Mouse (Mus musculus) spleen, postnatal 4 days (tissue): ENCODE data around the gene Utp14b.

Experiments used
- DNase-seq, 2 experiments: peaks; one replicate each; pipeline ENCODE4 v3.0.0; 2022; ENCODE audit warnings: low spot score in 2 of 2

The Utp14b gene

DNA sequence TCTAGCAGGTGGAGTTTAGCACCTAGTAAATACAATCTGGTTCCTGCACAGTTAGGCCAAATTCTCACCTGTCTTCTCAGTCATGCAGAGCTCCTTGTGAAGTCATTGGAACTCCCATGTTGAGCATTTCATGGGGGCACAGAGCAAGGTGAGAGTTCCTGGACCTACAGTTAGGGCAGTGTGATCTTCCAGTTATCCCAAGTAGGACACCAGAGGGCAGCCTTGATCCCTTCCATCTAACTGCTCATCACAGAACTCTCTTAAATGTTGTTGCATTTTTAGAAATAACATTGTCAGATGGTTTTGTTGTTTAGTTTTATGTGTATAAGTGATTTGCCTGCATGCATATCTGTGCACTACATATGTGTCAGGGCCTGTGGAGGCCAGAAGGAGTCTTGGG lies 29.0 kb downstream of the Utp14b start:
- no peak for DNase-seq

DNA sequence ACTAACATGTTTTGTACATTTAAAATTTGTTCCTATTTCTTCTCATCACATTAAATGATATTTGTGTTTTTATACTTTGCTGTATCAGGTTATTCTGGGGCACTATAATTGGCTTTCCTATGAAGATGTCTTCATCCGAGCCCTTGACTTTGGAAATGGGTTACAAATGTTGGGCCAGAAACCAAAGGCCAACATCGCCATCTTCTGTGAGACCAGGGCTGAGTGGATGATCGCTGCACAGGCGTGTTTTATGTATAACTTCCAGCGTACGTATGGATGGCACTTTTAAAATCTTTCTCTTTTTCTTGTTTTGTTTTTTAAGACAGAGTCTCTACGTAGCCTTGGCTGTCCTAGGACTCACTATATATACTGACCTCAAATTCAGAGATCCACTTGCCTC lies 30.3 kb downstream of the Utp14b start:
- no peak for DNase-seq

DNA sequence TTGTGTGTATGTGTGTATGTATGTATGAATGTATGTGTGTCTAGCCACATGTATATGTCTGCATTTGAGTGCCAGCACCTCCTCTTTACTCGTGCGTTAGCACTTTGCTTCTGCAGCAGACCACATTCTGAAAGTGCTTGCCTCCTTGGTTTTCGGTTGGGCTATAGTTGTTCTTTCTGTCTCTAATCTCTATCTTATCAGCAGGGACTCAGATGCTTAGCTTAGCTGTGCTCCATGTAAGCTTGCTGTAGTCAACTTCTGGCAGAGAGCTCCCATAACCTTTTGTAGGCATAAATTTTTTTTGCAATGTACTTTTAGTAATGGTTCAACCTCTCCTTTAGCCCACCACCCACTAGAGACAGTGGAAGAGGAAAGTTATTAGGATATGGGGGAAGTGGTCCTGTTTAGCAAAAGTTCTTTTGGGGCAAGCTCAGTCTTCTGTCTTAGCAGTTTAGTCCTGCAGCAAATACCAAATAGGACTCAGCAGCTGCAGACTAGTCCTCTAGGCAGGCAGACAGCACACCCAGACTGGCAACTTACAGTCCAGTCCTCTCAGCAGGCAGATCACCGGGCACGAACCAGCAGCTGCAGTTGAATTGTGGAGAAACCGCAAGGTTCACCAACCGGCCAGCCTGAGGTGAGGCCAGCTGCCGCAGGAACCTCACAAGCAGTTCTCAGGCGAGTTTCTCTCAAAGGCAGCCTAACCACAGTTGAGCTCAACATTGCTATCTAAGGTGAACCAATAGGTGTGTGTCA lies 36.8 kb downstream of the Utp14b start:
- no peak for DNase-seq

DNA sequence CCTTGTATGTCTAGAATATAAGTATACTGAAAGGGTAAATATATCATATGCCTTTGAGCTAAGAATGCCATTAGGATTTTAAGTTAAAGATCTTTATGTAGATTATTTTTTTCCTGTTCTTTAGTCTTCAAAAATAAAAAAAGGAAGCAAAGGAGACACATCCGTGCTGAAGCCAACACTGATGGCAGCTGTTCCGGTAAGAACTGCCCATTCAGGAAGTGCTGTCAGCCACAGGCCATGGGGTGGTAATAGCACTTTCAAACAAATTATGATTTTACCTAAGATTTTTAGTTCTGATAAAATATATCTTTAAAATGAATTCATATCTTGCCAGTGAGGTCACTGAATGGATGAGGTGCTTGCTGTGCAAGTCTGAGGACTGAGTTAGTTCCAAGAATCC lies 38.5 kb downstream of the Utp14b start:
- no peak for DNase-seq

DNA sequence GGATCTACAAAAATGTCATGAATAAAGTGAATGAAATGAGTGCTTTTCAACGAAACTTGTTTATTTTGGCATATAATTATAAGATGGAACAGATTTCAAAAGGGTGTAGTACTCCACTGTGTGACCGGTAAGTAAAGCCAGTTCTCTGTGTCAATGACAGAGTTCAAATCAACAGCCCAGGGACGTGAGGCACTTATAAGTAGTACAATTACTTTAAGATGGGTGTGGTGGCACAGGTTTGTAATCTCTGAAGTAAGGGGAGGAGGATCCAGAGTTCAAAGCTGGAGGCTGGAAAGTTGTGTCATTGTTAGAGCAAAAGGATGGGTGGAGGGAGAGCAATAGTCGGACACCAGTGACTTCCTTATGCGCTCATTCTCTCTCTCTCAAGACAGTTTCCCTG lies 39.1 kb downstream of the Utp14b start:
- no peak for DNase-seq

DNA sequence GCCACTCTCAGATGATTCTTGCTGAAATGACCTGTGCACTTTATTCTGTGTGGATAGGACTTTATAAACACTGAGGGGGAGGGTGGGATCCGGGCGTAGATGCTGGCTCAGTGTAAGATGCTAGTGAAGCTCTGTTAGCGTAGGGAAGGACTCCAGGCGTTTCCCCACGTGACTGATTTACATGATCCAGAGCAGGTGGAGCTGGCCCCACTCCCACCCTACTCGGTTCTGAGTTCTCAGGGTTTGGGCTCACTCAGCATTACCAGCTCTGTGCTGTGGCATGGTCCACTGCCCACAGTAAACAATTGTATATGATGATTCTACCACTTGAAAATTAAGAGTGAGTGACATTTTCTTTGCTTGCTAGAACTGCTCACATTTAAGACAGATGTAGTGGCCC lies 40.3 kb downstream of the Utp14b start:
- no peak for DNase-seq

DNA sequence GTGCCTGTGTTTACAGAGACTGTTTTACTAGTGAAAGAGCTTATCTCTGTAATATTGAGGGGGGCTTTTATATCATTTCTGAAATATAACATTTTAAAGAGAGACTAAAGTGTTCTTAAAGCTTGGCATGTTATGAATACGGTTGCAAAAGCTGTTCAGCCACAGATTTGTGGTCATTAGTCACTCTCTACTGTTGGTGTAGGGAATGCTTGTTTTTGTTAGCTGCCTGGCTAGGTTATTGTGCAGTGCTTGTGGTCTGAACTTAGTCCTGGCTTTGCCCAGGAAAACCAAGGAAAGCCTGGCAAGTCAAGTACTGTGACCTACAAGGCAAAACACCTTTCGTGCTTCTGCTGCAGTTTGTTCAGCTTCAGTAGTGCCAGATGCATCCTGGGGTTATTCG lies 43.9 kb downstream of the Utp14b start:
- DNase-seq: no peak

DNA sequence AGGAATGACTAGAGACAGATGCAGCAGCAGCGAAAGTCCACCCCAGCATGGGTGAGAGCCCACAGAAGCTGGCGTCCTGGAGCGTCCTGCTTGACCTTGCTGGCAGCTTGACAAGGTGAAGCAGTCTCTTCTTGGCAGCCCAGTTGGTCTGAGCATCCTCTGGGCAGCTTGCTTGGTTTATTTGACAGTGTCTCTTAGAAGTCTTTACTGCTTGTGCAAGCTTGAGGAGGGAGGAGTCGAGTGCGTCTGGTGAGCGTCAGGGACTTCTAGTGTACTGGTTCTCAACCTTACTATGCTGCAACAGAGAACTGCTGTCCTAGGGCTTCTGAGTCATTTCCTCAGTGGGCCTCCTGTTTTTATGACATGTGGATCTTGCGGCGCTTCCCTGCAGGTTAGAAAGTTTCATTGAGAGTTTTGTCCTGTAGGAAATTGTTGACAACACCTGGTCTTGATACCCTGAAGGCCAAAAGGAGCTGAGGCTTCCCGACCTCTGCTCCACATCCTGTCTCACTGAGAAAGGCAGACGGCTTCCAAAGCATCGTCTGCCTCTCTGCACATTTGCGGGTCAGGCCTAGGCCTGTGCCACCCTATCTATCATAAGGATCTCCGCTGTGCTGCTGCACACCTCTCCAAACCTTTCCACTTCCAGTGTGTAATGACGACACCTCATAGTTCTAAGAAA lies 44.6 kb downstream of the Utp14b start:
- no peak for DNase-seq

DNA sequence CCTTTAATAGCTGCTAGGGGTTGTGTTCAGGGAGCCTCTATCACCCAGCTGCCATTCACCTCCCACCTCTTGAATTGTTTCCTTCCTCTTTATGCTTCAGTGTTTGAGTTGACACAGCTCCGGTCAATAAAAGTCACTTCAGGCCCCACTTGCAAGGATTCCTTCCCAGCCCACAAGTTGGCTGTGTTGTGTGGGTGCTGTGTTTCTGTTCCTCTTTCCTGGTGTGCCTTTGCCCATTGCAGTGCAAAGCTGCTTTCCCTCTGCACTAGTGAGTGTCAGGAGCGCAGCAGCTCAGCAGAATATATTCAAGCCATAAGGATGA lies 45.1 kb downstream of the Utp14b start:
- DNase-seq: peak in 1 of 2 experiments; percentile 17

DNA sequence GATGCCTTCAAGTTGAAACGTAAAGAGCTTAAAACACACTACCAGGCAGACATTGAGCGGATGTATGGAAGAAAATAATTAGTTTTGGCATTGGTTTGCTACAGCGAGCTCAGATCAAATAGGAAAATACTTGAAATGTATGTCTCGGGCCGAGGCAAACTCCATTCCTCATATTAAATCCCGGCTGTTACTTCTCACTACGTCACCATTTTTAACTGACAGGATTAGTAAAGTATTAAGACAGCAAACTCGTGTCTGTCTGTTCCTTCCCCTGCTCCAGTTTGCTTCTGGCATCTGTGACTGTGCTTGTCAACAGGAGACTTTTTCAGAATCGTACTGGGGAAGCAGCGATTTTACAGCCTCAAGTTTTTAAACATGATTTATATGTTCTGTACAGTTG lies 48.5 kb downstream of the Utp14b start:
- no peak for DNase-seq

DNA sequence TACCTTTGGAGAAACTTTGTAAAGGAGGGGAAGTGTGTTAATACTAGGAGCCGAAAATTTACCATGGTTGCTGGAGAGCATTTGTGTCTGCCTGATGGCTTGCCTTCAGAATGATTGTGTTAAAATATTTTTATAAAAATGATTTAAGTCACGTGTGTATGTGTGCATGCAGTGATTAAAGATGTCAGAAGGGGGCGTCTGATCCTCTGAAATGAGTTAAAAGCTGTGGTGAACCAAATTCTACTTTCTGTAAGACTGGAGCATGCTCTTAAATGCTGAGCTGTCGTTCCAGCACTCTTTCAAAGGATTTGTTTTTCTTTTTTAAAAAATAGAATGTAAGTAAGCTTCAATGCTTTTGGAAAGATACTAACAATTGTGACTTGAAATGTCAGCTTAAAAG lies 49.4 kb downstream of the Utp14b start:
- DNase-seq: no peak

DNA sequence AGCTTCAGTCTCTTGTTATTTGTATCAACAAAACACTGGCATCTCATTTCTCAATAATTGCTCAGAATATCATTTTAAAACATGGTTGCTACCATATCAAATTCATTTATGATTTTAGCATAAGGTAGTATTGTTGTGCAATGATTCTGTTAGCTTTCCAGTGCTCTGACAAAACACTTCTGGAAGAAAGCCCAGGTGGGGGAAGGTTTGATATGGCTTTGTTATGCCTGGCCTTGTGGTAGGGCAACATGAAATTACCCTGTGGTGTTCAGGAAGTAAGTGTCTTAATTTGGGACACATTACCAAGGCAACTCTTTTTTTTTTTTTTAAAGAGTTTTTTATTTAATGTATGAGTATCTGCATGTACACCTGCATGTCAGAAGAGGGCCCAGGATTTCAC lies 52.2 kb downstream of the Utp14b start:
- DNase-seq: no peak

DNA sequence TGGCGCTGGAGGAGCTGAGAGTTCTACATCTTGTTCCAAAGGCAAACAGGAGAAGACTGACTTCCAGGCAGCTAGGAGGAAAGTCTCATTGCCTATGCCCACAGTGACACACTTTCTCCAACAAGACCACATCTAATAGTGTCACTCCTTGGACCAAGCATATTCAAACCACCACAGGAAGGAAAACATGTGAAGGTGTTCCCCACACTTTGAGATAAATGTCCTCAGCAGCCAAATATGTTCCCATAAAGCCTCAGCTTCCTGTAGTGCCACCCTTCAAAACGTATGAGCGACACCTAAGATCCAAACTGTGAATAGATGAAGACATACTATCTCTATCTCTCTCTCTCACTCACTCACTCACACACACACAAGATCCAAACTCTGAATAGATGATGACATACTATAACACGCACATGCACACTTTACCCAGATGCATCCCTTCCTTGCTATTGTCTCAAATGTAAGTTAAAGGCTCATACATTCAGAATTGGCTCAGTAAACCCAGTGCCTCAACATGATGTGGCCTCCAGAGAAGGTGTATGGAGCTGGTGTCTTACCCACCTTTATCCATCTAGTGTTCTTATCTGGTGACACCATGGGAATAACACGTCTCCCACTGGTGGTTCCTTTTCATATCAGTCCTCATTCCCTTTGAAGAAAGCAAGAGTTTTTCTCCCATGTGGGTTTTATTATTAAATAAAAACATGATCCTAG lies 52.9 kb downstream of the Utp14b start:
- no peak for DNase-seq
